Mouse (Mus musculus): ENCODE measurements around the gene Bicra. TPM values are rescaled to one million over a fixed set of nuclear protein-coding genes. Genes with fewer than 3 reads are reported as not detected.

Gene Bicra
- polyA plus RNA-seq, 1 experiment = 8.5 TPM

DNA sequence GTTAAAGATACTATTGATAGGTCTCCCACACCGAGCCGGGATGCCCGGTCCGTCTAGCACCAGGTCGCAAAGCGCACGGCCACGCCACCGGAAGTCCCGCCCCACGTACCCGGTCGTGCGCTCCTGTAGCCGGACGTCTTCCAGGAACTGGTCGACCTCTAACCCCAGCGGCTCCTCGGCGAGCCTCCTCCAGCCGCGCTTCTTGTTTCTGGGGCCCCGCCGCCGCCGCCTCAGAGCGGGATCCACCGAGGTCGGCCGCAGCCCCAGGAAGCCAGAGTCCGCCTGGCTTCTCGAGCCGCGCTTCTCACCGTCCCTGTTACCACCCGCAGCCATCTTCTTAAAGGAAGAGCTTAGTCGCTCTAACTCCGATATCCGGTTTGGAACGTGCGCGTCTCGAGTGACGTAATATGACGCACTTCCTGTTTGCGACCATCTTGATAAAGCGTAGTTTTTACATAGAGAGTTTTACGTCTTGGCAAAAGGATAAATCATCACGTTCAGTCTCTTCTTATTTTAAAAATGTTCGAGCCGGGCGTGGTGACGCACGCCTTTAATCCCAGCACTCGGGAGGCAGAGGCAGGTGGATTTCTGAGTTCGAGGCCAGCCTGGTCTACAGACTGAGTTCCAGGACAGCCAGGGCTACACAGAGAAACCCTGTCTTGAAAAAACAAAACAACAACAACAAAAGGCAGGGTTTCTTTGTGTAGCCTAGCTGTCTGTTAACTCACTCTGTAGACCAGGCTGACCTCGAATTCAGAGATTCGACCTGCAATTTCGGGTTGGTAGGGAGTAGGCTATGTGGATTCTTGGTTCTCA is 101.8 kb downstream of the Bicra start, which contains the start of gene Nop53:
TSS of gene Nop53 (minus strand) at position 354 of the 816 bp plus-strand sequence.
- TF ChIP-seq CTCF (IDR thresholded peaks at IDR 0.05; ENCODE audit: extremely low read depth, insufficient read depth, low read length) = no peak
- TF ChIP-seq POLR2A (IDR thresholded peaks at IDR 0.05; ENCODE audit: extremely low read depth, insufficient read depth, low read length) = peak; percentile 69
- H3K4me1 ChIP-seq (ENCODE audit: control insufficient read depth, insufficient read depth, low read length) = peaks cover 4% of the 10 kb centered on the region; the same call in 1 of the 2 replicates

DNA sequence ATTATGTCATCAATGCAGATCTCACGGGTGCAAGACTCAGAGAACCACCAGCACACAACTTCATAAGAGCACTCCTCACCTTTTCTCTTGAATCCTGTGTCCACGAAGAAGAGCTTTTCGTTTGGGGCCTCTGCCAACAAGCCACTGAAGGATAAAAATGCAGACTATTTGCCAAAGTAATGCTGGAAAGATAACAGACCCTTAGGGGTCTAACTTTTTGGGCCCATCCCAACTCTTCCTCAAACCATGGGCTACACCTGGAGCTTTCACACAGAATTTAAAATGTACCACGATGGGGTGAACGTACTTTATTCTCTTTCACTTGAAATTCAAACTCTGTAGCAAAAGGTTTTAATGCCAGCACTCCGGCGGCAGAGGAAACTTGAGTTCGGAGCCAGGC is 102.5 kb downstream of the Bicra start:
- Histone ChIP-seq H3K27ac (ENCODE audit: insufficient read depth, low read length) (no peak overlapping the region), H3K4me1 (ENCODE audit: control insufficient read depth, insufficient read depth, low read length) (peaks cover 4% of the 10 kb centered on the region; the same call in 1 of the 2 replicates), H3K4me3 (ENCODE audit: insufficient read depth, low read length) (peak overlapping the region; percentile 49)
- no peak for TF ChIP-seq CTCF (IDR thresholded peaks at IDR 0.05; ENCODE audit: extremely low read depth, insufficient read depth, low read length)
- no peak for TF ChIP-seq POLR2A (IDR thresholded peaks at IDR 0.05; ENCODE audit: extremely low read depth, insufficient read depth, low read length)

More for the DNA sequence above, 101.8 kb downstream of the Bicra start, which contains the start of gene Nop53:
- peak within 1 kb of the TSS; percentile 49 for H3K4me3 ChIP-seq (ENCODE audit: insufficient read depth, low read length)
- peak within 1 kb of the TSS; percentile 98 for H3K27ac ChIP-seq (ENCODE audit: insufficient read depth, low read length)

DNA sequence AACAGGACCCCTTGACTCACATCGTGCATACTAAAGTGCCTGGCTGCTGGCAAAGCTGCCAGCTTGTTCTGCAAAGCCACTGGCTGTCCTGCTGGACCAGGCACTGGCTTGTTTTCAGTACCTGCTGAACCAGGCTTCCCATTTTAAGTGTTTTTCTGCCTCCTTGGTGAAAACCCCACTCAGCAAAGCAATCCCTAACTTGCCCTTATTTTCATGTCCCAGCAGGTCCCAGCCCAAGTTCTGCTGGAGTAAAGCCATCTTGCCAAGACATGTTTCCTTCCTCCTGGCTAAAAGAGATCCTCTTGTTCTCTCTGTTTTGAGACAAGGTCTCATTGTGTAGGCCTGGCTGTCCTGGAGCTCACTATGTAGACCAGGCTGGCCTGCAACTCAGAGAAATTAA is 103.4 kb downstream of the Bicra start:
- TF ChIP-seq POLR2A (IDR thresholded peaks at IDR 0.05; ENCODE audit: extremely low read depth, insufficient read depth, low read length) (no peak), CTCF (IDR thresholded peaks at IDR 0.05; ENCODE audit: extremely low read depth, insufficient read depth, low read length) (no peak)
- Histone ChIP-seq H3K27ac (ENCODE audit: insufficient read depth, low read length) (no peak overlapping the region), H3K4me1 (ENCODE audit: control insufficient read depth, insufficient read depth, low read length) (peaks cover 4% of the 10 kb centered on the region; the same call in 1 of the 2 replicates), H3K4me3 (ENCODE audit: insufficient read depth, low read length) (no peak overlapping the region; the same call in 1 of the 2 replicates)

DNA sequence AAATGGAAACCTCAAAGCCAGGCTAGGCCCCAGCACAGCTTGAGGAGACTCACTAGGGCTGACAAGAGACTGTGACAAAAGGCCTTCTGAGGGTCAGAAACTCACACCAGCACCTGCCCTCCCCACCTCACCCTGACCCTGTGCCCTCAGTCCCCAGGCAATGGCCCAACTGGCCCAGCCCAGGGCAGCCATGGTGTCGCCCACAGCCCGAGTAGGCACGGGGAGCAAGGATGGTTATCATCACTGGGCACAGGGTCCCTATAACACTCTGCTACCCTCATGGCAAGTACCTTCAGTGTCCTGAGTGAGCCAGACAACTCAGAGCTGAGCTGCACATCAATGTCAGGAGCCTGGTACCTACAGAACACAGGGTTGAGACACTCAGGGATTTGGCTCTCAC is 109.1 kb downstream of the Bicra start:
- no peaks in the 10 kb centered on the region for H3K4me1 ChIP-seq (ENCODE audit: control insufficient read depth, insufficient read depth, low read length)
- H3K4me3 ChIP-seq (ENCODE audit: insufficient read depth, low read length) = no peak overlapping the region
- TF ChIP-seq CTCF (IDR thresholded peaks at IDR 0.05; ENCODE audit: extremely low read depth, insufficient read depth, low read length) (no peak), POLR2A (IDR thresholded peaks at IDR 0.05; ENCODE audit: extremely low read depth, insufficient read depth, low read length) (no peak)
- H3K27ac ChIP-seq (ENCODE audit: insufficient read depth, low read length) = no peak overlapping the region

DNA sequence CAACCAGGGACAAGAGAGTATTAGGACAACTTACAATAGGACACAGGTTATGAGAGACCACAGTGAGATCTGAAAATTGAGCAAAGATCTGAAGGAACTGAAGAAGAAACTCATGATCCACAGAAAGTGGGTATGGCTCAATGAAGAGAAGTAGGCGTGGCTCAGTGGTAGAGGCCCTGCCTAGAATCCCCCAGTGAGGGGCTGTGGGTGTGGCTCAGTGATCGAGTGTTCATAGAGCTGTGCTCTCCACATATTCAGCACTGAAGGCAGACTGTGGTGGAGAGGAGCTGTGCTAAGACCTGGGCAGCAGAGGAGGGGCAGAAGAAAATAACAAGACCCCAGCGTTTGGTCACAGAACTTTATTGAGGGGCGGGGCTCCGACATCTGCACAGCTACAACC is 110.2 kb downstream of the Bicra start:
- Histone ChIP-seq H3K4me1 (ENCODE audit: control insufficient read depth, insufficient read depth, low read length) (no peaks in the 10 kb centered on the region), H3K27ac (ENCODE audit: insufficient read depth, low read length) (no peak overlapping the region), H3K4me3 (ENCODE audit: insufficient read depth, low read length) (no peak overlapping the region)
- TF ChIP-seq CTCF (IDR thresholded peaks at IDR 0.05; ENCODE audit: extremely low read depth, insufficient read depth, low read length) (no peak), POLR2A (IDR thresholded peaks at IDR 0.05; ENCODE audit: extremely low read depth, insufficient read depth, low read length) (no peak)

DNA sequence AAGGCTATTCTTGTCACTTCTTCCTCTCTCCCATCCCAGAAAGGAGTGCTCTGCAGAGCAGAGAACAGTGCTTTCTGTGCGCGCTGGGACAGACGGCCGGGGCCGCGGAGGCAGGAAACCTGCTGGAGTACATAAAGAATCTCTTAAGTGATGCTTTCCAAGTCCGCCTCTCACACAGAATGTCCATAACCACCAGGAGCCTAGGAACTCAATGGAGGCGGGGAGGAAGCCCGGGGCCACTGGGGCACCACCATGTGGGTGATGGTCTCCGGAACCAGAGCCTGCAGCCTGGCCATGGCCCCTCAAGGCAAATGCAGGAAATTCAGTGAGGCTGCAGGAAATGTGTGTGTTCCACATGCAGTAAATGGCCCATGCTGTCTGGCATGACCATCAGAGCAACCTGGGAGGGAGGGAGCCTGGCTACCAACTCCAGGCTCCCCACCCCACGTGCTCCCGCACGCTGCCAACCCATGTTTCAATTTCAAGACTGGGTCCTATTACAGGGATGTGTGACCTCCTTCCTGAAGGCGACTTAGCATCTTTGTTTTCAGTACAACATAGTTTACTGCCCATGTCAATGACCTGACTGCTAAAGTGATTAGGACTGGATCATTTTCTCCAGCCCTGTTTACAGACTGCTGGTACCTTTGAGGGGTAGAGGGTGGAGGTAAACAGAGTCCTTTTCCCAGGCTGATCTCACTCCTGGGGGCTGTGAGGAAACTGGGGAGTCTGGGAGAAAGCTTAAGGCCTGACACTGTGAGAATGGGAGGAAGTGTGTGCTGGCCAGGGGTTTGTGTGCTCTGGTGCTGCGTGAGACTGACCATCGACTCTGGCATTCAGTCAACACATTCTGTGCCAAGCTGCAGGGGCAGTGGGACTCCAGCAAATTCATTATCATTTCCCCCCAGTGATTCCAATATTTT is 114.0 kb downstream of the Bicra start:
- H3K27ac ChIP-seq (ENCODE audit: insufficient read depth, low read length) = peak overlapping the region; percentile 10; the same call in 1 of the 2 replicates
- no peak overlapping the region for H3K4me3 ChIP-seq (ENCODE audit: insufficient read depth, low read length)
- TF ChIP-seq POLR2A (IDR thresholded peaks at IDR 0.05; ENCODE audit: extremely low read depth, insufficient read depth, low read length) (no peak), CTCF (IDR thresholded peaks at IDR 0.05; ENCODE audit: extremely low read depth, insufficient read depth, low read length) (no peak)
- H3K4me1 ChIP-seq (ENCODE audit: control insufficient read depth, insufficient read depth, low read length) = no peaks in the 10 kb centered on the region

DNA sequence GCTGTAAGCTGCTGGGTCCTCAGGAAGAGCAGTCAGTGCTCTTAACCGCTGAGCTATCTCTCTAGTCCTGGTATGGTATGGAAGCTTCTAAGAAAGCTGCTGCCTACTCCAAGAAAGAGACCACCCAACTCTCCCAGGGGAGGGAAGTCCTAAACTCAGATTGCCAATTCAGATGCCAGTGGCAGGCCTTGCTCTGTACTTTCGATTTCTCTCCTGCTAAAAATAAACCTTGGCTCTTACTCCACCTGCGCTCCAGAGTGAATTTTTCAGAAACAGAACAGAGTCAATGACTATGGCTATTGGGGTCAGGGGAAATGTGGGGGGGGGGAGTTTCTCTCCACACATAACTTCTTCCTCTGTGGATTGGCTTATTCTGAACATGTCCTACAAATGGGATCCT is 116.1 kb downstream of the Bicra start:
- H3K4me1 ChIP-seq (ENCODE audit: control insufficient read depth, insufficient read depth, low read length) = no peaks in the 10 kb centered on the region
- no peak overlapping the region for H3K27ac ChIP-seq (ENCODE audit: insufficient read depth, low read length)
- TF ChIP-seq POLR2A (IDR thresholded peaks at IDR 0.05; ENCODE audit: extremely low read depth, insufficient read depth, low read length) = no peak
- no peak for TF ChIP-seq CTCF (IDR thresholded peaks at IDR 0.05; ENCODE audit: extremely low read depth, insufficient read depth, low read length)
- no peak overlapping the region for H3K4me3 ChIP-seq (ENCODE audit: insufficient read depth, low read length)

DNA sequence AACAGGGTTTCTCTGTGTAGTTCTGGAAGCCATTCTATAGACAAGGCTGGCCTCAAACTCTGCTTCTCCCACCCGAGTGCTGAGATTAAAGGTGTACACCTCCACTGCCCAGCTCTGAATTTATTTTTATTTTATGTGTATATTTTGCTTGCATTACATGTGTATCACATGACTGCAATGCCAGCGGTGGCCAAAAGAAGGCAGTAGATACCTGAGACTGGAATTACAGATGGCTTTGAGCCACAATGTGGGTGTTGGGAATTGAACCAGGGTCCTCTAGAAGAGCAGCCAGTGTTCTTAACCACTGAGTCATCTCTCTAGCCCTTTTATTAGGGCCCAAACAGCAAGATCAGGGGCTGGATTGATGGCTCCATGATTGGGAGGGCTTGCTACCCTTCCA is 117.2 kb downstream of the Bicra start:
- TF ChIP-seq CTCF (IDR thresholded peaks at IDR 0.05; ENCODE audit: extremely low read depth, insufficient read depth, low read length) (no peak), POLR2A (IDR thresholded peaks at IDR 0.05; ENCODE audit: extremely low read depth, insufficient read depth, low read length) (no peak)
- no peak overlapping the region for H3K4me3 ChIP-seq (ENCODE audit: insufficient read depth, low read length)
- no peaks in the 10 kb centered on the region for H3K4me1 ChIP-seq (ENCODE audit: control insufficient read depth, insufficient read depth, low read length)
- H3K27ac ChIP-seq (ENCODE audit: insufficient read depth, low read length) = no peak overlapping the region

DNA sequence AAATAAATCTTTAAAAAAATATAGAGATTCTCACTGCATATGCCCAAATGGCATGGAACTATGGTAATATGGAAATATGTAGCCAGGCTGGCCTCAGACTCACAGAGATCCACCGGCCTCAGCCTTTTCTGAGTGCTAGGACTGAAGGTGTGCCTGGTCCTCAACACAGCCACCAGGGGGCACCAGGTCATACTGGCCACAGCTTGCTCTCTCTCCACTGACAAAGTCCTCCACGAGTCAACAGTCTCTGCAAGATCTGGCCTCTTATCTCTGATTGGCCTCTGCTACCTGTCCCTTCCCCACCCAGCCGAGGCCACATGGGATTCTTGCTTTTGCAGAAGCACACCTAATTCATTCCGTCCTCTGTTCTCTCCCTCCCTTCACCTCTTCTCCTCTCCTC is 117.8 kb downstream of the Bicra start:
- TF ChIP-seq CTCF (IDR thresholded peaks at IDR 0.05; ENCODE audit: extremely low read depth, insufficient read depth, low read length) (peak; percentile 43; the same call in 1 of the 2 replicates), POLR2A (IDR thresholded peaks at IDR 0.05; ENCODE audit: extremely low read depth, insufficient read depth, low read length) (no peak)
- Histone ChIP-seq H3K4me1 (ENCODE audit: control insufficient read depth, insufficient read depth, low read length) (no peaks in the 10 kb centered on the region), H3K27ac (ENCODE audit: insufficient read depth, low read length) (no peak overlapping the region), H3K4me3 (ENCODE audit: insufficient read depth, low read length) (no peak overlapping the region)
